Mouse (Mus musculus): Measurements from ENCODE around the gene Prdx6. TPM values are rescaled to one million over a fixed set of nuclear protein-coding genes. Genes with fewer than 3 reads are reported as not detected.
"Not testable (repeated sequence)": the region's sequence is repeated elsewhere in the genome, so short reads cannot be mapped to it uniquely, and the experiment has no call there.

Gene Prdx6
- polyA plus RNA-seq, 1 experiment from 2014 or later = 799 TPM

DNA sequence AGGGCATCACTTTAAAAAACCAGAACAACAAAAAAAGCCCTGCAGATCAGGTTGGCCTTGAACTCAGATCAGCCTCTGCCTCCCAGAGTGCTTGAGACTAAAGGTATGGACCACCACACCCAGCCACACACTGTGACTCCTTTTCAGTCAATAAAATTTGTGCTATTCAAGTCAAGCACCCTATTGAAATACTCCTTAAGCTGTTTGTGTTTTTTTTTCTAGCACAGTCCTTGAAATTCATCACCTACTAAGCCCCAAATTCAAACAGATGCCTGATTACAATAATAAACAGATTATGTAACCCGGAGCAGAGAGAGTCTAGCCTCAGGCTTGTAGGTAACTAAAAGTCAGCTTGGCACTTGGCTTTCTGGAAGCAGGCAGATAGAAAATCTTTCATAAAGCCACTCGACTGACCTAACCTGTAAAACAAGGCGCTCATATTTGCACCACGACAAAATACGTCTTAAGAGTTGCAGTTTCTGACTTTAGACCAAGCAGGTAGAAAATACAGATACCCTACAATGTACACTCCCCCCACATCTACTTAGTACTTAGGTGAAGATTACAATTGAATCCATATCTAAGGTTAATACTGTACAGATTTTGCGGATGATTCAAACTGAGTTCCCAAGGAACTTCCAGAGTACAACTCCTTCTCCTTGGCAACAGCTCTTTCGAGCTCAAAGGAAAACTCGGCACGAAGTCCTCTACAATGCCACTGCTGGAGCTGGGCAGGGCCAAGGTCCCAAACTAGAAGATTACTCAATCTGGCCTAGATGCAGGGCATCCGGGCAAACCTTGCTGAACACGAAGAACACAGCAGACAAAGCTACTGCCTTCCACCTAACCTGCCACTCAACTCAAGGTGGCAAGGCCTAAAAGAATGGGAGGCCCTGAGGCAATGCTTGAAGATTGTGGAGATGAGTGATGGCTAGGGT lies 3.1 kb downstream of the Prdx6 start:
- no peak for DNase-seq (ENCODE audit: low spot score)
- Histone ChIP-seq H3K4me1 (peaks cover 33% of the 10 kb centered on the region), H3K27me3 (ENCODE audit: low read depth, poor library complexity, severe bottlenecking) (no peaks in the 10 kb centered on the region), H3K27ac (no peak overlapping the region), H3K36me3 (peaks cover 52% of the 10 kb centered on the region), H3K4me3 (peak overlapping the region; percentile 75), H3K9me3 (replicated peaks) (no peaks in the 10 kb centered on the region)
- WGBS = 86% methylated on average over 11 of the region's 11 CpGs

DNA sequence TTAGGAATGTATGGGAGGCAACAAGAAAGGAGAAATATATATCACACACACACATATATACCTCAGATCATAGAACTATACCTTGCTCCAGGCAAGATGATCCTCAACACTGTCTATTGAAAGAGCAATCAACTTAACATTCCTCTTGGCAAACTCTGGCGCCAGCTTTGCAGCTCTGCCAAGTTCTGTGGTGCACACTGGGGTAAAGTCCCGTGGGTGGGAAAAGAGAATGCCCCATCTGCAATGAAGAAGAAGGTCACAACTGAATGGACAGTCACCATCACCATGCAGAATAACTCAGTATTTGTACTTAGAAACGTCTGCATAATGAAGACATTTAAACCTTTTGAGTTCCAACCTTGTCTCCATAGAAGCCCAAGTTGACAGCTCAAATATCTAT lies 3.8 kb downstream of the Prdx6 start:
- Histone ChIP-seq H3K4me3 (no peak overlapping the region), H3K36me3 (peaks cover 59% of the 10 kb centered on the region), H3K9me3 (replicated peaks) (no peaks in the 10 kb centered on the region), H3K27ac (no peak overlapping the region), H3K27me3 (ENCODE audit: low read depth, poor library complexity, severe bottlenecking) (no peaks in the 10 kb centered on the region), H3K4me1 (peaks cover 33% of the 10 kb centered on the region)
- no peak for DNase-seq (ENCODE audit: low spot score)
- 90% methylated on average over 3 of the region's 3 CpGs for WGBS

DNA sequence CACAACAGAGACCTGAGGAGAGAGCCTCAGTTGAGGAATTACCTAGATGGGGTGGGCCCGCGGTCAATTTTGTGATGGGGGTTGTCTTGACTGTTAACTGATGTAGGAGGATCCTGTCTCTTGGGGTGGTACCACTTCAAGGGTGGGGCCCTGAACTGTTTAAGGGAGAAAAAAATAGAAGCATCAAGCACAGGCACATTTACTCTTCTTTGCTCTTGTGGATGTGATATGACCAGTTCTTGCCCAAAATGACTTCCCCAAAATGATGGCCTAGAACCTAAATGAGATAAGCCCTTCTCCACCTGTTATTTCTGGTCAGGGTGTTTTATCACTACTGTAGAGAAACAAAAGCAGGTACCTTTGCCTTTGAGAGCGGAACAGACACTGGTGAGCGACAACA lies 13.3 kb downstream of the Prdx6 start:
- peaks cover 86% of the 10 kb centered on the region for H3K36me3 ChIP-seq
- H3K9me3 ChIP-seq (replicated peaks) = no peaks in the 10 kb centered on the region
- no peak overlapping the region for H3K4me3 ChIP-seq
- H3K27me3 ChIP-seq (ENCODE audit: low read depth, poor library complexity, severe bottlenecking) = no peaks in the 10 kb centered on the region
- DNase-seq (ENCODE audit: low spot score) = no peak
- H3K4me1 ChIP-seq = no peaks in the 10 kb centered on the region
- WGBS = 95% methylated on average over 4 of the region's 4 CpGs
- no peak overlapping the region for H3K27ac ChIP-seq

DNA sequence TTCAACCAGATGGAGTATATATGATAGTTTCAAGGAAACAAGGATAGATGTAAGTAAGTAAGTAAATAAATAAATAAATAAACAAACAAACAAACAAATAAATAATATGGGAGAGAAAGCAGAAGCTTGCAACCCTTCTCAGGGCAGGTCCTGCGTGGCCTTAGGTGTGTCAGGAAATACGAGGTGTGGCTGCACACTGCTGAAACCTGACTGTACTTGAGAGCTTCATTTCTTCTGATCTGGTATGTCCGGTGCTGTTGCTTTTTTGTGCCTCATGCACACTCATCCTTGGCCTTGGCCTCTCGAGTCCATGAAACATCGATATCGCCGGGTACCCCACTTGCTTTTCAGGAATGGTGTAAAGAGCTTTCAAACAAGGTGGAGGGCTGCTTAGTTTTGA lies 13.7 kb downstream of the Prdx6 start:
- H3K9me3 ChIP-seq (replicated peaks) = no peaks in the 10 kb centered on the region
- H3K4me3 ChIP-seq = no peak overlapping the region
- WGBS = 95% methylated on average over 7 of the region's 7 CpGs
- H3K27me3 ChIP-seq (ENCODE audit: low read depth, poor library complexity, severe bottlenecking) = no peaks in the 10 kb centered on the region
- no peak overlapping the region for H3K27ac ChIP-seq
- H3K36me3 ChIP-seq = peaks cover 85% of the 10 kb centered on the region
- no peak for DNase-seq (ENCODE audit: low spot score)
- H3K4me1 ChIP-seq = no peaks in the 10 kb centered on the region

DNA sequence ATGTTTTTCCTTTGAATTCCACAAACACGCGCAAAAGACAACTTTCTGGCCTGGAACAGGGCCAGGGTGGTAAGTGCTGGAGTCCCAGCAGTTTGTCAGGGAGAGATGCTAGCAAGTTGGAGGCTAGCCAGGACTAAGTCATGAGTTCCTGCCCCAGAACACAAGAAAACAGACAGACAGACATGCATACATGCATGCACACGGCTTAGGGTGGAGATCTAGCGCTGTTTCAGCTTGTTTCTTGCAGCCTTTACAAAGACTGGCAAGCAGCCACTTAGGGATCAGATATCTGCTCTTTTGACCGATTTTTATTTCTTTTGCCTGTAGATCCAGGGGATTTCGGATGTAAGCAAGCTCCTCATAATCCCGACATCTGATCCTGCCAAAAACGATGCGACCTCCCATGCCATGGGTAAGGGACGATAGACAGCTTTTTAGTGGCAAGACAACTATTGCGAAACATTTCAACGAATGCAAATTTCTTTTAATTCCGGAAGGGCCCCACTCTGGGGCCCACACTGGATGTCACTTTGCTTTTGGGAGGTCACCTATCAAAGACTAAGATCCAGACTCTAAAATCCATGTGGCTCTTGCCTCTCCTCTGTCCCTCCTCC lies 17.7 kb downstream of the Prdx6 start:
- no peaks in the 10 kb centered on the region for H3K9me3 ChIP-seq (replicated peaks)
- no peak overlapping the region for H3K4me3 ChIP-seq
- no peak for DNase-seq (ENCODE audit: low spot score)
- H3K36me3 ChIP-seq = peaks cover 45% of the 10 kb centered on the region
- H3K27me3 ChIP-seq (ENCODE audit: low read depth, poor library complexity, severe bottlenecking) = no peaks in the 10 kb centered on the region
- 92% methylated on average over 13 of the region's 13 CpGs for WGBS
- H3K4me1 ChIP-seq = no peaks in the 10 kb centered on the region
- no peak overlapping the region for H3K27ac ChIP-seq

DNA sequence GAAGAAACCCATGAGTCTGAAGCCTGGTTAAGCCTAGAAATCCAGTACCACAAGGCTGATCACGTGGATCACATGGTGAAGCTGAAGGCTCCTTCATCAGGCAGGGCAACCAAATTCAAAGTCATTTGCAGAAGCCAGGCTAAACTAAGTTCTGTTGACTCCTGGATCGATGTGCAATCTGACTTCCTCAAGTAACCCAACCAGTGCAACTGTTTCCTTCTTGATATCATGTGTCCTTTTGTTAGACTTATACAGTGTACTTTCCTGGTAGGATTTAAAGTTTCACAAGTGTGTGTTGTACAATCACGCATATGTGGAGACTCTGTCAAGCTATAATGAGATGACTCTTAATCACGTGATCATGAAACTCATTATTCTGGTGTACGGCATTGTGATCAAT lies 18.8 kb downstream of the Prdx6 start:
- Histone ChIP-seq H3K4me1 (no peaks in the 10 kb centered on the region), H3K9me3 (replicated peaks) (no peaks in the 10 kb centered on the region), H3K36me3 (peaks cover 34% of the 10 kb centered on the region), H3K27ac (no peak overlapping the region), H3K4me3 (no peak overlapping the region), H3K27me3 (ENCODE audit: low read depth, poor library complexity, severe bottlenecking) (no peaks in the 10 kb centered on the region)
- WGBS = 90% methylated on average over 5 of the region's 5 CpGs
- no peak for DNase-seq (ENCODE audit: low spot score)

DNA sequence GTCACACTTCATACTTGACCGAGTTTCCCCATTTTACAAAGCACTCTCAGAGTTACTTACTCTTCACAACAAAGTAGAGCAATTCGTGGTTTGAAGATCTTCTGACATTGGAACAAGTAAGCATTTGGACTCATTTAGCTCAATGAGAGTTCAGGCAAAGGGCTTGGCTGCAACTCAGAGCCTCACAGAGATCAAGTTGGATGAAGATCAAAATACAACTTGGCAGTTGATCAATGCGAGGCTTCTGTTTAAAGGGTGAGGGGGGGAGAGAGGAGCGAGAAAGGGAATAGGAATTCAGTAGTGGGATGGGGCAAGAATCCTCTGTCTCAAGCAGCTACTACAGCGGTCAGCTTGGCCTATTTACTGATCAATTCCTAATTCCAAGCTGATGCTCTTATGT lies 26.2 kb downstream of the Prdx6 start:
- Histone ChIP-seq H3K4me3 (no peak overlapping the region), H3K27ac (no peak overlapping the region), H3K27me3 (ENCODE audit: low read depth, poor library complexity, severe bottlenecking) (no peaks in the 10 kb centered on the region), H3K36me3 (no peaks in the 10 kb centered on the region), H3K4me1 (no peaks in the 10 kb centered on the region), H3K9me3 (replicated peaks) (no peaks in the 10 kb centered on the region)
- no peak for DNase-seq (ENCODE audit: low spot score)
- 80% methylated on average over 5 of the region's 5 CpGs for WGBS

DNA sequence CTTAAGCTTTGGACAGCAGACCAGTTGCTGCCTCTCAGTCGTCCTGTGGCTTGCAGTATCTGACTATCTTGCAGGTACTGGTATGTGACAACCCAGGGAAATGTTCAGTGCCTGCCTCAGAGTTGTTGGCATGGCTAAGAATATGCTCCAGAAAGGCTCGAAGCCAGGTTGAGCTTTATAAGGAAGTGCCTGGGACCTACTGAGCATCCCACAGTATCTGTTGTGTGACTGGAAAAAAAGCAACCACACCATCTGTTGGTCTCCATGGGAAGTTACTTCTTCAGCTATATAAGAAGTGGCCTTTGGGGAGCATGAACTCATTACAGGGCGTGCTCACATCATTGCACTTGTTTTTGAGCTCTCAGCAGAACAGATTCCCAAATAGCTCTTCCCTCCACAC lies 31.2 kb downstream of the Prdx6 start:
- no peak for DNase-seq (ENCODE audit: low spot score)
- Histone ChIP-seq H3K27me3 (ENCODE audit: low read depth, poor library complexity, severe bottlenecking) (no peaks in the 10 kb centered on the region), H3K27ac (no peak overlapping the region), H3K9me3 (replicated peaks) (no peaks in the 10 kb centered on the region), H3K36me3 (no peaks in the 10 kb centered on the region), H3K4me3 (no peak overlapping the region), H3K4me1 (no peaks in the 10 kb centered on the region)
- whole genome bisulfite sequencing = 64% methylated on average over 3 of the region's 3 CpGs

DNA sequence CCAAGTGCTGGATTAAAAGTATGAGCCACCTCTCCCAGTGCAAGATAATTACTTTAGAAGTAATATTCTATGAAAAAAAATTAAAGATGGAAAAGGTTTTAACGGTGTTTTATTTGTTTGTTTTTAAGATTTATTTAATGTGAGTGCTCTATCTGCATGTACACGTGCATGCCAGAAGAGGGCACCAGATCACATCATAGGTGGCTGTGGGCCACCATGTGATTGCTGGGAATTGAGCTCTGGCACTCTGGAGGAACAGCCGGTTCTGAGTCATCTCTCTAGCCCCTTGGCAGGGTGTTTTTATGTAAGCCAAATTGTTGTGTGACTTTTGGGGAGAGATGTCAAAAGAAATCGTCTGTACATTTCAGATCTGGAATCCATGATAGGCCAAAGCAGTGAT lies 36.6 kb downstream of the Prdx6 start:
- H3K4me3 ChIP-seq = no peak overlapping the region
- DNase-seq (ENCODE audit: low spot score) = no peak
- H3K36me3 ChIP-seq = no peaks in the 10 kb centered on the region
- H3K27me3 ChIP-seq (ENCODE audit: low read depth, poor library complexity, severe bottlenecking) = no peaks in the 10 kb centered on the region
- H3K4me1 ChIP-seq = no peaks in the 10 kb centered on the region
- no peak overlapping the region for H3K27ac ChIP-seq
- H3K9me3 ChIP-seq (replicated peaks) = no peaks in the 10 kb centered on the region
- WGBS = 30% methylated on average over 4 of the region's 4 CpGs

DNA sequence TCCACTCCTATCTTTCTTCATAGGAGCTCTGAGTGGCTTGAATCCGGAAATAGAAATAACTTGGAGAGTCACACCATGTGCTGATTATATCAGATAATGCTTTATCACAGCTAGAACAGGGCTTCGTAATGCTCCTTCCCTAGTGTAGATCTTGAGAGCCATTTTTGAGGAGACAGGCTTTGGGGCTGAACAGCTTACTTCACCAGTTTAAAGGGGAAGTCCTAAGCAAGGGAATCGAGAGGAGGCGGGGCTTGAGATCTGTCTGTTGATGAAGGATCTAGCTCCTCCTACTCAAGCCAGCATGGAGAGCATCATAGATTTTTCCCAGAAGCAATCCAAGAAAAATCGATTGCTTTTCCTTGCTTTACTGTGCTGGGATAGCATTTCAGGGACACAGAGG lies 51.2 kb downstream of the Prdx6 start:
- WGBS = 77% methylated on average over 5 of the region's 5 CpGs
- Histone ChIP-seq H3K36me3 (no peaks in the 10 kb centered on the region), H3K27me3 (ENCODE audit: low read depth, poor library complexity, severe bottlenecking) (no peaks in the 10 kb centered on the region), H3K9me3 (replicated peaks) (no peaks in the 10 kb centered on the region), H3K4me3 (no peak overlapping the region), H3K27ac (no peak overlapping the region), H3K4me1 (peaks cover 4% of the 10 kb centered on the region)
- DNase-seq (ENCODE audit: low spot score) = no peak

DNA sequence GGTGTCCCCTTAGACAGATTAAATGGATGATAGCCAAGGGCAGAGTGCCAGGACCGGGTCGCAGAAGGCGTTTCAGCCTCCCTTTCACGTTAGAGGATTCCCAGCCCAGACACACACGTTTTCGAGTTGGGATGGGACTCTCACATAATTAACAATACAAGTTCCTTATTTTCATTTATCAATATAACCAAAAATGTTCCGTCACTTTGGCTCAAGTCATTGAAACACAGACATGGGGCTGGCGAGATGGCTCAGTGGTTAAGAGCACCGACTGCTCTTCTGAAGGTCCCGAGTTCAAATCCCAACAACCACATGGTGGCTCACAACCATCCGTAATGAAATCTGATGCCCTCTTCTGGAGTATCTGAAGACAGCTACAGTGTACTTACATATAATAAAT lies 54.7 kb downstream of the Prdx6 start:
- H3K4me1 ChIP-seq; H3K9me3 ChIP-seq (replicated peaks); H3K36me3 ChIP-seq; H3K27ac ChIP-seq; DNase-seq (ENCODE audit: low spot score); H3K27me3 ChIP-seq (ENCODE audit: low read depth, poor library complexity, severe bottlenecking): not testable (repeated sequence)
- WGBS = 67% methylated on average over 11 of the region's 11 CpGs
- H3K4me3 ChIP-seq = peak overlapping the region; percentile 60

DNA sequence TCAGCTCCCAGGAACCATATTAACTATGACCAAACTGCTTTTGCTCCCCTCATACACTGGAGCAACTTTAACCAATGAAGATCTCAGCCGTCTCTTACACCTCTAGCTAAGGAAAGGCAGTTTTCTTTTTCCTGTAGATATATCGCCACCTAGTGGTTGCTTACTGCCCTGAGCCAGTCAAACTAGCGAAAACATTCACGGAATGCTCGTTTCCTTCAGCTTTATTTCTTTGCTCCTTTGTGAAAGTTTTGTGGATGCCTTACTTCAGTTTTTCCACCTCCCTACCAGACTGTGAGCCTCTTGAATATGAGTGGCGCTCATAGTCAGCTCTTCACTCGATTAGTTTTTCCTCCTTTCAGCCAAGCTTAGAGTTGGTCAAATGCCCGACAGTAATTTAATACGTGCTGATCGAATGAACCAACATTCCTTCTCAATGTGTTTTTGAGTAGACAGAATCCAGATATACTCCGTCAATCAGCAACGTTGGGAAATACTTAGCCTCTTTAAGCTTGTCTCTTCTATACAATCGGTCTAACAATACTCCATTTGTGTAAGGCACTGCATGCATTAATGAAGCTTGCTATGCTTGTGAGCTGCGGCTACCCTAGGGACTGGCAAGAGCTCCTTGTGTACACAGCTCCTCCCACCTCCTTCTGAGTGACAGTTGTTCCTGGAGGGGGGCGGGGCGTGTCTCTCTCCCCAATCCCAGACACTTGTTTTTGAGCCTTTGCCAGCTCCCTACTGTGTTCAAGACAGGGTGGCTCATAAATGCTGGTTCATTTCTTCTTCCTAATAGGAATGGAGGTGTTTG lies 55.3 kb downstream of the Prdx6 start:
- Histone ChIP-seq H3K27ac (peak overlapping the region; percentile 79), H3K9me3 (replicated peaks) (no peaks in the 10 kb centered on the region), H3K27me3 (ENCODE audit: low read depth, poor library complexity, severe bottlenecking) (no peaks in the 10 kb centered on the region), H3K36me3 (no peaks in the 10 kb centered on the region), H3K4me1 (peaks cover 4% of the 10 kb centered on the region), H3K4me3 (peak overlapping the region; percentile 60)
- peak; percentile 79 for DNase-seq (ENCODE audit: low spot score)
- WGBS = under 1% methylated on average over 16 of the region's 16 CpGs

Measured in limb, embryonic 10.5 days (tissue).